Mouse (Mus musculus) MEL (cell line): ENCODE results near the gene Klrb1c. TPM values are rescaled to one million over a fixed set of nuclear protein-coding genes. Genes with fewer than 3 reads are reported as not detected.

ENCODE experiments used
- DNase-seq: peaks from one replicate; pipeline ENCODE4 v3.0.0; 2011; ENCODE audit warnings: low read depth, low spot score
- H3K27ac ChIP-seq: 2 replicates; pipeline ENCODE4 v1.5.1; 2012; ENCODE audit warnings: low read depth, mild to moderate bottlenecking, control low read depth, low read length, moderate library complexity; ENCODE audit not compliant: control insufficient read depth
- H3K27me3 ChIP-seq, 2 experiments: fragments of 150-350 bp in 1 of 2; sonication (generic) in 1 of 2; 2 replicates each; pipeline ENCODE4 v1.6.1; 2012; ENCODE audit warnings: low read length in 2 of 2, mild to moderate bottlenecking in 2 of 2, improper control_type of control experiment in 1 of 2, moderate library complexity in 1 of 2; ENCODE audit not compliant: insufficient read depth in 2 of 2, control insufficient read depth in 1 of 2
- H3K36me3 ChIP-seq, 2 experiments: 2 replicates each; pipeline ENCODE4 v1.6.1; 2012 to 2014; ENCODE audit warnings: low read length in 2 of 2, improper control_type of control experiment in 1 of 2, inconsistent platforms in 1 of 2, mild to moderate bottlenecking in 1 of 2; ENCODE audit not compliant: insufficient read depth in 2 of 2, control insufficient read depth in 1 of 2
- H3K4me1 ChIP-seq, 2 experiments: fragments of 150-350 bp in 1 of 2; sonication (generic) in 1 of 2; 2 replicates each; pipeline ENCODE4 v1.6.1; 2012; ENCODE audit warnings: low read length in 2 of 2, improper control_type of control experiment in 1 of 2, mild to moderate bottlenecking in 1 of 2; ENCODE audit not compliant: insufficient read depth in 2 of 2, control insufficient read depth in 1 of 2
- H3K4me3 ChIP-seq, 2 experiments: fragments of 150-350 bp in 1 of 2; sonication (generic) in 1 of 2; 2 replicates each; pipeline ENCODE4 v1.5.1; 2012; ENCODE audit warnings: low read depth in 2 of 2, low read length in 2 of 2, mild to moderate bottlenecking in 2 of 2, moderate library complexity in 2 of 2, control low read depth in 1 of 2, improper control_type of control experiment in 1 of 2; ENCODE audit not compliant: control insufficient read depth in 1 of 2, insufficient read depth in 1 of 2
- H3K79me2 ChIP-seq: 2 replicates; pipeline ENCODE4 v1.6.1; 2012; ENCODE audit warnings: mild to moderate bottlenecking, low read length, moderate library complexity; ENCODE audit not compliant: control insufficient read depth, poor library complexity, insufficient read depth
- H3K9ac ChIP-seq: 2 replicates; pipeline ENCODE4 v1.6.1; 2012; ENCODE audit warnings: low read depth, mild to moderate bottlenecking, control low read depth, low read length, moderate library complexity; ENCODE audit not compliant: control insufficient read depth, poor library complexity, severe bottlenecking
- H3K9me3 ChIP-seq: fragments of 150-350 bp; sonication (generic); replicated peaks from 2 replicates; pipeline ENCODE4 v1.6.1; 2012; ENCODE audit warnings: mild to moderate bottlenecking, low read length, improper control_type of control experiment, moderate library complexity; ENCODE audit not compliant: insufficient read depth
- CHD1 ChIP-seq: IDR thresholded peaks from 2 replicates; pipeline ENCODE4 v1.6.1; 2012; ENCODE audit warnings: low read depth, mild to moderate bottlenecking, inconsistent platforms, low read length, improper control_type of control experiment
- ELF1 ChIP-seq: IDR thresholded peaks from 2 replicates; pipeline ENCODE4 v1.6.1; 2014; ENCODE audit warnings: low read depth, mild to moderate bottlenecking, inconsistent platforms, low read length, improper control_type of control experiment, moderate library complexity
- GATA1 ChIP-seq: IDR thresholded peaks from 2 replicates; pipeline ENCODE4 v1.6.1; 2011; ENCODE audit warnings: low read depth, low read length, improper control_type of control experiment
- MAFK ChIP-seq: IDR thresholded peaks from 2 replicates; pipeline ENCODE4 v1.6.1; 2011; ENCODE audit warnings: low read depth, mild to moderate bottlenecking, low read length, improper control_type of control experiment, borderline replicate concordance
- MAZ ChIP-seq: IDR thresholded peaks from 2 replicates; pipeline ENCODE4 v1.6.1; 2012; ENCODE audit warnings: low read depth, mild to moderate bottlenecking, inconsistent platforms, low read length, improper control_type of control experiment
- MEF2A ChIP-seq: IDR thresholded peaks from 2 replicates; pipeline ENCODE4 v1.6.1; 2014; ENCODE audit warnings: low read depth, mild to moderate bottlenecking, inconsistent platforms, low read length, improper control_type of control experiment; ENCODE audit not compliant: poor library complexity, insufficient replicate concordance, severe bottlenecking; ENCODE audit errors: extremely low read depth
- MXI1 ChIP-seq: IDR thresholded peaks from 2 replicates; pipeline ENCODE4 v1.6.1; 2011; ENCODE audit warnings: mild to moderate bottlenecking, low read depth, low read length, improper control_type of control experiment
- MYB ChIP-seq: IDR thresholded peaks from 2 replicates; pipeline ENCODE4 v1.6.1; 2011; ENCODE audit warnings: mild to moderate bottlenecking, low read depth, low read length, improper control_type of control experiment
- MYC ChIP-seq: IDR thresholded peaks from 2 replicates; pipeline ENCODE4 v1.6.1; 2011; ENCODE audit warnings: low read depth, mild to moderate bottlenecking, low read length, improper control_type of control experiment, moderate library complexity
- POLR2A ChIP-seq, 2 experiments: IDR thresholded peaks; 2 replicates each; pipeline ENCODE4 v1.6.1; 2011 to 2012; ENCODE audit warnings: low read length in 2 of 2, mild to moderate bottlenecking in 2 of 2, control low read depth in 1 of 2, improper control_type of control experiment in 1 of 2, low read depth in 1 of 2, moderate library complexity in 1 of 2; ENCODE audit not compliant: control insufficient read depth in 1 of 2, insufficient read depth in 1 of 2, poor library complexity in 1 of 2
- SIN3A ChIP-seq: IDR thresholded peaks from 2 replicates; pipeline ENCODE4 v1.6.1; 2012; ENCODE audit warnings: low read length, improper control_type of control experiment, inconsistent platforms
- SMC3 ChIP-seq: IDR thresholded peaks from 2 replicates; pipeline ENCODE4 v1.6.1; 2011; ENCODE audit warnings: low read depth, low read length, improper control_type of control experiment
- TBP ChIP-seq: IDR thresholded peaks from 2 replicates; pipeline ENCODE4 v1.8.0; 2011; ENCODE audit warnings: low read depth, low read length, improper control_type of control experiment
- USF1 ChIP-seq: IDR thresholded peaks from 2 replicates; pipeline ENCODE4 v1.6.1; 2014; ENCODE audit warnings: low read depth, mild to moderate bottlenecking, inconsistent platforms, low read length, improper control_type of control experiment, moderate library complexity
- ZNF384 ChIP-seq: IDR thresholded peaks from 2 replicates; pipeline ENCODE4 v1.6.1; 2012; ENCODE audit warnings: low read depth, mild to moderate bottlenecking, inconsistent platforms, low read length, improper control_type of control experiment
- polyA plus RNA-seq, 2 experiments: library from polyadenylated mRNA; stranded (reverse) in 1 of 2; unstranded in 1 of 2; fragments of >175 nt in 1 of 2; fragments of >200 nt in 1 of 2; gene quantifications; 2 replicates each; pipeline versions ENCODE4 v1.2.1 to v1.2.4; 2012; ENCODE audit warnings: low replicate concordance in 2 of 2, low read depth in 1 of 2; ENCODE audit not compliant: insufficient read length in 2 of 2, insufficient read depth in 1 of 2, missing spikeins in 1 of 2
- total RNA-seq: library from RNA; depleted of rRNA; stranded (reverse); fragments of 300-350 nt; gene quantifications from 2 replicates; pipeline ENCODE4 v1.2.3, GENCODE M21; 2012

Gene Klrb1c
- total and polyA plus RNA-seq, 3 experiments = not detected

DNA sequence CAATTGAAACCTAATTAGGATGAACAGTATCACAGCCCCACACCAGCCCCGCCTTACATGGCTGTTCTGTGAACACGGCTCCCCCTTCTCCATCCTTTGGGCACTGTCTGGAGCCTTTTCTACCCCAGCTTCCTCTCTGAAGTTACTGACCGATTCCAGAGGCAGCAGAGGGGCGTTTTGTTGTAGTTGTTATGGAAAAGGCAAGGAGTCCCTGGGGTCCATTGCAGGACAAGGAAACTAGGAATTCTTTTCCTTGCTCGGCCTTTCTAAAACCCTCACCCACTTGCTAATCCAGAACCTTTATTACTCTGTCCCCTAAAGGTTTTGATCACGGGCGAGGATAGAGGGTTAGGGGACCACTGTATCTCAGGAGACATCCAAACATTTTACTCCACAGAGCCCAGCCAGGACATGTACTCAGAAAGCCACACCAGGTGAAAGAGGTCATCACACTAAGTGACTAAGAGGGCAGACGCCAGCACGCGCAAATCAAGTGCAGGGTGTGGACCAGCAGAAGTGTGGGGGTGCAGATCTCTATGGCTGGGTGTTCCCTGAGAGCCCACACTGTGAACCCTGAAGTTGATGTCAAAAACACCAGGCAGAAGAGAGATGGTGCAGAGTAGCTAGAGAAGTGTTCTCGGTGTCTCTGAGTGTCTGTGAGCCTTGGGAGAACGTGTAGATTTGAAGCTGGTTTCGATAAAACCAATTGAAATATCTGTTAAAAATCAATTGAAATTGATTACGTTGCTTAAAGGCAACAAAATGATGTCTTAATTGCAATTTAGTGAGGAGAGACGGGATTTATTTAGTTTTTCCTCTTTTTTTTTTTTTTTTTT lies 9.1 kb upstream of the Klrb1c start:
- Histone ChIP-seq H3K27ac (no peak overlapping the region), H3K4me1 (peaks cover 3% of the 10 kb centered on the region in 2 experiments; a peak in 2 of 4 replicates)
- DNase-seq = peak; percentile 66

GRCm38 (mm10) chr6:128797185-128797905 lies 8.3 kb upstream of the Klrb1c start:
- TF ChIP-seq SMC3 (no peak), TBP (peak; percentile 90), ELF1 (no peak), GATA1 (no peak), POLR2A (IDR thresholded peaks at IDR 0.05; ENCODE audit: control insufficient read depth in 1 of 2, insufficient read depth in 1 of 2, low read depth in 1 of 2, low read length in 2 of 2, poor library complexity in 1 of 2) (no peak), USF1 (no peak), MEF2A (no peak)
- TF ChIP-seq, all 39 proteins: peak for 1

More for the DNA sequence above, 9.1 kb upstream of the Klrb1c start:
- Histone ChIP-seq H3K4me3 (peak overlapping the region; percentile 57 to 61), H3K9me3 (no peaks in the 10 kb centered on the region), H3K79me2 (no peaks in the 10 kb centered on the region), H3K27me3 (no peaks in the 10 kb centered on the region), H3K36me3 (no peaks in the 10 kb centered on the region), H3K9ac (peak overlapping the region; percentile 43)
- TF ChIP-seq MXI1 = peak; percentile 65; the same call in 1 of the 2 replicates
- peak; percentile 45; the same call in 1 of the 2 replicates for TF ChIP-seq SIN3A
- no peak for TF ChIP-seq MAFK
- TF ChIP-seq CHD1 = peak; percentile 88; the same call in 1 of the 2 replicates
- TF ChIP-seq MAZ = peak; percentile 67; the same call in 1 of the 2 replicates
- no peak for TF ChIP-seq MYB
- TF ChIP-seq ZNF384 = peak; percentile 84
- TF ChIP-seq MYC = peak; percentile 17; the same call in 1 of the 2 replicates

More at GRCm38 (mm10) chr6:128797185-128797905, 8.3 kb upstream of the Klrb1c start:
- Histone ChIP-seq H3K27me3 (no peaks in the 10 kb centered on the region), H3K4me3 (peak overlapping the region; percentile 57 to 61), H3K4me1 (peaks cover 0 to 3% of the 10 kb centered on the region in 2 experiments; a peak in 2 of 4 replicates), H3K9me3 (no peaks in the 10 kb centered on the region), H3K36me3 (no peaks in the 10 kb centered on the region), H3K79me2 (no peaks in the 10 kb centered on the region), H3K9ac (peak overlapping the region; percentile 43), H3K27ac (no peak overlapping the region)
- peak; percentile 68 for DNase-seq
